Mouse (Mus musculus) stomach, embryonic 15.5 days (tissue): Measurements from ENCODE around the gene Slamf1. TPM values are rescaled to one million over a fixed set of nuclear protein-coding genes. Genes with fewer than 3 reads are reported as not detected.

Experiments used
- ATAC-seq: fragments of 200-750 bp; cut with Nextera tagmentation; 2 replicates; pipeline ENCODE4 v1.8.0; 2017; ENCODE audit warnings: low read depth, moderate number of reproducible peaks, moderate TSS enrichment; ENCODE audit not compliant: insufficient read depth, low FRiP score
- H3K27ac ChIP-seq: fragments of 300-500 bp; sonication (generic); 2 replicates; pipeline ENCODE4 v1.5.1; 2015; ENCODE audit warnings: mild to moderate bottlenecking, inconsistent platforms
- H3K27me3 ChIP-seq: fragments of 300-500 bp; sonication (generic); replicated peaks from 2 replicates; pipeline ENCODE4 v1.6.1; 2015; ENCODE audit warnings: inconsistent platforms
- H3K36me3 ChIP-seq: fragments of 300-500 bp; sonication (generic); 2 replicates; pipeline ENCODE4 v1.6.1; 2015; ENCODE audit warnings: inconsistent platforms
- H3K4me1 ChIP-seq: fragments of 300-500 bp; sonication (generic); 2 replicates; pipeline ENCODE4 v1.6.1; 2015; ENCODE audit warnings: inconsistent platforms
- H3K4me2 ChIP-seq: fragments of 300-500 bp; sonication (generic); 2 replicates; pipeline ENCODE4 v1.6.1; 2015; ENCODE audit warnings: mild to moderate bottlenecking, inconsistent platforms
- H3K4me3 ChIP-seq: fragments of 300-500 bp; sonication (generic); replicated peaks from 2 replicates; pipeline ENCODE4 v1.5.1; 2015; ENCODE audit warnings: inconsistent platforms
- H3K9ac ChIP-seq: fragments of 300-500 bp; sonication (generic); 2 replicates; pipeline ENCODE4 v1.6.1; 2015; ENCODE audit warnings: inconsistent platforms
- H3K9me3 ChIP-seq: fragments of 300-500 bp; sonication (generic); 2 replicates; pipeline ENCODE4 v1.6.1; 2016; ENCODE audit warnings: inconsistent platforms
- WGBS: fragments of 180-500 bp; shearing (Covaris S2); methylation state at CpG from one replicate; pipeline ENCODE4 v1.1.7; 2015; 5-methylcytosine and 5-hydroxymethylcytosine counted together
- polyA plus RNA-seq: library from polyadenylated mRNA; unstranded; fragments of >200 nt; fragmentation: Nextera tagmentation; extraction: Ambion mirVana; gene quantifications from 2 replicates; pipeline ENCODE4 v1.2.1, GENCODE M21; 2015

Gene Slamf1
- polyA plus RNA-seq, 1 experiment from 2014 or later = 0.31 TPM

DNA sequence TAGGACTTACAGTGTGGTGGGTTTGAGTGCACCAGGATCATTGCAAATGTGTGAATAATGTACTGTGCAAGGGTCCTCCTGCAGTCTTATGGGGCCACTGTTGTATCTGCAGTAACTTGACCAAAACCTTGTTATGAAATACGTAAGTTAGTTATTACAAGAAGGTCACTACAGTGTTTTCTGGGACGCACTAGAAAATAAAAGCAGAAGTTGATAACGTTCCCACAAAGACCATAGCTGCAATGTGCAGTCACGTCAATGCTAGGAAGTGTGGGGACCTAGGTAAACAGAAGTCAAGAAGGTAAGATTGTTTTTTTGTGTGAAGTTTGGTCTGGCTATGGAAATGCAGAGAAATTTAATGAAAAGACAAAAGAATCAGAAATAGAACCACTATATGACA is 50.1 kb downstream of the Slamf1 start:
- no peaks in the 10 kb centered on the region for H3K4me1 ChIP-seq
- WGBS = 80% methylated on average over 4 of the region's 4 CpGs

DNA sequence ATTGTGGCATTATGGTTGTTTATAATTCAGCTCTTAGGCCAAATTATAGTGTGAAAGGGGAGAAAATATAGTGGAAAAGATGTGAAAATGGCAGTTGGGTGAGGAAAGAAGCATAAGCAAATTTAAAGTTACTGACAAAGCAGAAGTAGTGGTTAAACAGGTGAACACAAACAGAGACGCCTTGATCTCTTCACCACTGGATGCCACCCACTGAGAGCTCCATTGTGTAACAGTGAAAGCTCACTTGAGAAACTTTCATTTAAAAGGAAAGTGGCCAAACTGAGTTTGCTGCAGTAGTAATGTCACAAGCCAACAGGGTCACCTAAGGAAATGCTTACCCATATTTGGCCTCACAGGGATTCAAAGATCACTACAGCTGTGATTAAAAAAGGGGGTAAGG is 54.4 kb downstream of the Slamf1 start:
- no peaks in the 10 kb centered on the region for H3K27me3 ChIP-seq
- H3K9ac ChIP-seq = no peak overlapping the region
- ATAC-seq = no peak
- H3K9me3 ChIP-seq = no peaks in the 10 kb centered on the region
- no peak overlapping the region for H3K4me2 ChIP-seq
- no peaks in the 10 kb centered on the region for H3K36me3 ChIP-seq
- no peak overlapping the region for H3K27ac ChIP-seq
- H3K4me1 ChIP-seq = no peaks in the 10 kb centered on the region
- WGBS = 49% methylated on average over 1 of the region's 1 CpGs
- no peak overlapping the region for H3K4me3 ChIP-seq

More for the DNA sequence above, 50.1 kb downstream of the Slamf1 start:
- Histone ChIP-seq H3K27me3 (no peaks in the 10 kb centered on the region), H3K4me2 (no peak overlapping the region), H3K9ac (no peak overlapping the region), H3K36me3 (no peaks in the 10 kb centered on the region), H3K27ac (no peak overlapping the region), H3K9me3 (no peaks in the 10 kb centered on the region), H3K4me3 (no peak overlapping the region)
- ATAC-seq = no peak

GRCm38 (mm10) chr1:171825462-171825861 is 58.5 kb downstream of the Slamf1 start:
- H3K4me1 ChIP-seq = no peaks in the 10 kb centered on the region
- H3K27ac ChIP-seq = no peak overlapping the region
- ATAC-seq = no peak
- WGBS = 48% methylated on average over 4 of the region's 4 CpGs
- no peaks in the 10 kb centered on the region for H3K27me3 ChIP-seq
- H3K4me3 ChIP-seq = no peak overlapping the region
- no peaks in the 10 kb centered on the region for H3K36me3 ChIP-seq
- H3K4me2 ChIP-seq = no peak overlapping the region
- no peak overlapping the region for H3K9ac ChIP-seq
- H3K9me3 ChIP-seq = no peaks in the 10 kb centered on the region

DNA sequence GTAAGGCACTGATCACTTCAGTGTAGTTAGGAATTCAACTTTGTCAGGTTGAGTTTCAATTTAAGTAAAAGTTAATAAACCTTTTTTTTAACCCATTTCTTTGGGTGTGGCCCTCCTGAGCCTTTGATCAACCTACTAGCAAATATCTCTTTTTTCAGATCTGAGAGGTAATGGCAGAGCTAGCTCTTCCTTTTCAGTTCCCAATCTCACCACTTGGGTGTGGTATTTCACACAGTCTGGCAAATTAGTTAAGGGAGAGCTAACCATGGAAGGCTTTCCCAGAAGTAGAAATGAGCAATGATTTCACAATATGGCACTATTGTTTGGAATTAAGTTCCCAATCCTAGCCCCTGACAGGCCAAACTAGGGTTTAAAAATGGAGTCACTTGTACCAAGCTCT is 59.2 kb downstream of the Slamf1 start:
- H3K9me3 ChIP-seq = no peaks in the 10 kb centered on the region
- ATAC-seq = no peak
- H3K4me3 ChIP-seq = no peak overlapping the region
- H3K36me3 ChIP-seq = no peaks in the 10 kb centered on the region
- H3K4me2 ChIP-seq = no peak overlapping the region
- H3K27ac ChIP-seq = no peak overlapping the region
- H3K27me3 ChIP-seq = no peaks in the 10 kb centered on the region
- no peaks in the 10 kb centered on the region for H3K4me1 ChIP-seq
- H3K9ac ChIP-seq = no peak overlapping the region

DNA sequence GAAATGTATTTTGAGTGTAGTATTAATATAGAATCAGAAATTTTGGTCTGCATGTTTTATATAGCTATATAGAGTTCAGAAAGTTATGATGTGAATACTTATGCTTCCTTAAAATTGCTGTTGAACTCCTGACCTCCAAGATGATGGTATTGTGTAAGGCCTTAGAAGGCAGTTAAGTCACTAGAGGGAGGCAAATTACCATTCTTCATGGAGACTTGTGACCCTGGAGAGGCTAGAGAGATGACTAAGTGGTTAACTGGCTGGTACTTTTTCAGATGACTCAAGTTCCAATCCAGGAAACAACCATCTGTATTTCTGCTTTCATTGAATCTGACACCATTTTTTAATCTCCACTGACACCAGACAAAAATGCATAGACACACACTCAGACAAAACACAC is 60.7 kb downstream of the Slamf1 start:
- no peak for ATAC-seq

GRCm38 (mm10) chr1:171839488-171839887 is 72.6 kb downstream of the Slamf1 start, which contains the start of gene Cd84:
Gene Cd84, plus strand, starts transcription at chr1:171839697.
- no peaks in the 10 kb centered on the region for H3K36me3 ChIP-seq
- H3K9me3 ChIP-seq = no peaks in the 10 kb centered on the region
- no peak within 1 kb of the TSS for H3K27ac ChIP-seq
- H3K4me1 ChIP-seq = no peaks in the 10 kb centered on the region
- 88% methylated on average over 3 of the region's 3 CpGs for whole genome bisulfite sequencing
- H3K9ac ChIP-seq = no peak within 1 kb of the TSS
- no peak within 1 kb of the TSS for H3K4me2 ChIP-seq
- H3K4me3 ChIP-seq = no peak within 1 kb of the TSS
- no peak for ATAC-seq
- H3K27me3 ChIP-seq = no peaks in the 10 kb centered on the region

More for the DNA sequence above, 60.7 kb downstream of the Slamf1 start:
- H3K27ac ChIP-seq = no peak overlapping the region
- no peak overlapping the region for H3K9ac ChIP-seq
- no peak overlapping the region for H3K4me3 ChIP-seq
- H3K4me1 ChIP-seq = no peaks in the 10 kb centered on the region
- H3K4me2 ChIP-seq = no peak overlapping the region
- no peaks in the 10 kb centered on the region for H3K9me3 ChIP-seq
- H3K36me3 ChIP-seq = no peaks in the 10 kb centered on the region
- H3K27me3 ChIP-seq = no peaks in the 10 kb centered on the region

- H3K36me3 ChIP-seq = no peaks in the 10 kb centered on the region
- H3K4me3 ChIP-seq = no peak overlapping the region
- no peak overlapping the region for H3K9ac ChIP-seq
- no peaks in the 10 kb centered on the region for H3K27me3 ChIP-seq
- no peaks in the 10 kb centered on the region for H3K4me1 ChIP-seq
- no peaks in the 10 kb centered on the region for H3K9me3 ChIP-seq
- ATAC-seq = no peak
- WGBS = 72% methylated on average over 4 of the region's 4 CpGs
- no peak overlapping the region for H3K4me2 ChIP-seq
- H3K27ac ChIP-seq = no peak overlapping the region
Measured at GRCm38 (mm10) chr1:171840450-171841023, 73.6 kb downstream of the Slamf1 start.

DNA sequence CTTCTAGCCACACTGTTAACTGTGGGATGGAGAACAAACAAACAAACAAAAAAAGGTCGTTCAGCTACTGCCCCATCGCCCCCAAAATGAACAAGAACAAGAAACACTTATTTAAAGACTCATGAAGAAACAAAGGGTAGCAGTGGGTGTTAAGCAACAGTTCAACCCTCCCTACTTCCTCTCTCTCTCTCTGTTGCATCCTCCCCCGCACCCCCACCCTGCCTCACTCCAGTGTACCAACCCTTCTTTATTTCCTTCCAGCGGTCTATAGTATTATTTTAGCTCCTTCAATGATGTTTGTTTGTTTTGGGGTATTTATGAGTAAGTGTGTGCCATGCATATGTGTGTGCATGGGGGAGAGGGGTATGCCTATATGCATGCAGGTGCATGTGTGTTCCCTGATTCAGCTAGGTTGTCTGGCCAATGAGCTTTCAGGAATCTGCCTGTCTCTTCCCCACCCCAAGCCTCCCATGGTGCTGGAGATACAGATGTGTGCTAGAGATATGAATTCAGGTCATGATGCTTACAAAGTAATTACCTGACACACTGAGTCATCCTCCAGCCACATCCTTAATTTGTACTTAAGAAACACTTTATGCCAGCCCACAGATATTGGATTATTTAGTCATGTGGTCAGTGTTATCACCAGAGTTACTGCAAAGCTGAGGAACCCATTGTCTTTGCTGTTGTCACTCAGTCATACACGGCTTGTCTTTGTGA is 78.3 kb downstream of the Slamf1 start:
- no peak overlapping the region for H3K4me2 ChIP-seq
- H3K27ac ChIP-seq = no peak overlapping the region
- H3K4me3 ChIP-seq = no peak overlapping the region
- H3K9ac ChIP-seq = no peak overlapping the region
- H3K27me3 ChIP-seq = no peaks in the 10 kb centered on the region
- ATAC-seq = no peak
- no peaks in the 10 kb centered on the region for H3K9me3 ChIP-seq
- no peaks in the 10 kb centered on the region for H3K36me3 ChIP-seq
- 76% methylated on average over 5 of the region's 5 CpGs for WGBS
- no peaks in the 10 kb centered on the region for H3K4me1 ChIP-seq

DNA sequence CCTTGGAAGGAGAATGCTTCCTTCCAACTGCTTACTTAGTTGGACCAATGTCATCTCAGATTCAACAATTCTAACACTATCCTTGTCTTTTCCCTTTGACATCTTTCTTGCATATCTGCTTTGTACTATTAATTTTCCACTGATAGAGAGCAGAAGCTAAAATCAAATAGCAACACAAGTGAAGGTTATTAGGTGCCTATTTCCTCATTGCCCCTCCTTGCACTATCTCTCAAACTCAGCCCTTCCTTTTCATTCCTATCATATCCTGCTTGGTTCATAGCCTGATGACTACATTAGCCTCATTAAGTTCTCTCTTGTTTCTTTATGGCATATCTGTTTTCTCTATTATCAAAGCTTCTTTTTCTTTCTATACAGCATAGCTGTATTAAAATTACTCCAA is 81.3 kb downstream of the Slamf1 start:
- Histone ChIP-seq H3K9me3 (no peaks in the 10 kb centered on the region), H3K4me3 (no peak overlapping the region), H3K4me2 (no peak overlapping the region), H3K27me3 (no peaks in the 10 kb centered on the region), H3K36me3 (no peaks in the 10 kb centered on the region), H3K9ac (no peak overlapping the region), H3K4me1 (no peaks in the 10 kb centered on the region), H3K27ac (no peak overlapping the region)
- no peak for ATAC-seq

DNA sequence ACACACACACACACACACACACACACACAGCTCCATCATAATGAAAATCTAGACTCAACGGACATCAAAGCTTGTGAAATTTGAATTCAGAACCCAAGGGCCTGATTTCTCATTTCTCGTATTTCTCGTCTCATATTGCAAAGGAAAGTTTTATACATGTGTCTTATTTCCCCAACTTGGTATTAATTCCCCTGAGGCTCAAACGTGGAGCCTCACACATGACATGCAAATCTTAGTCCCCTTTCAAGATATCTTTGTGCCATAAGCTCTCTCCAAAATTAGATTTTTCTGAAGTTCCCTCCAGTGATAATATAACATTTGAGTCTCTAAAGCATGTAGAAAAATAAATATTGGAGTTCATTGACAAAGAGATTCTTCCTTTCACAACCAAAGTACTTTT is 81.8 kb downstream of the Slamf1 start:
- H3K27ac ChIP-seq = no peak overlapping the region
- H3K27me3 ChIP-seq = no peaks in the 10 kb centered on the region
- H3K9ac ChIP-seq = no peak overlapping the region
- no peaks in the 10 kb centered on the region for H3K9me3 ChIP-seq
- no peaks in the 10 kb centered on the region for H3K36me3 ChIP-seq
- H3K4me2 ChIP-seq = no peak overlapping the region
- no peak for ATAC-seq
- WGBS = 81% methylated on average over 4 of the region's 4 CpGs
- H3K4me3 ChIP-seq = no peak overlapping the region
- no peaks in the 10 kb centered on the region for H3K4me1 ChIP-seq

GRCm38 (mm10) chr1:171849454-171849853 is 82.5 kb downstream of the Slamf1 start:
- Histone ChIP-seq H3K4me1 (no peaks in the 10 kb centered on the region), H3K9me3 (no peaks in the 10 kb centered on the region), H3K4me2 (no peak overlapping the region), H3K9ac (no peak overlapping the region), H3K27ac (no peak overlapping the region), H3K36me3 (no peaks in the 10 kb centered on the region), H3K4me3 (no peak overlapping the region), H3K27me3 (no peaks in the 10 kb centered on the region)
- WGBS = 83% methylated on average over 5 of the region's 5 CpGs
- no peak for ATAC-seq
